Mouse (Mus musculus) urinary bladder, postnatal 14 days (tissue): Measurements from ENCODE around the gene Olfr1239.

Experiments
- DNase-seq: peaks from one replicate; pipeline ENCODE4 v3.0.0; 2021; ENCODE audit warnings: low spot score

Gene Olfr1239

DNA sequence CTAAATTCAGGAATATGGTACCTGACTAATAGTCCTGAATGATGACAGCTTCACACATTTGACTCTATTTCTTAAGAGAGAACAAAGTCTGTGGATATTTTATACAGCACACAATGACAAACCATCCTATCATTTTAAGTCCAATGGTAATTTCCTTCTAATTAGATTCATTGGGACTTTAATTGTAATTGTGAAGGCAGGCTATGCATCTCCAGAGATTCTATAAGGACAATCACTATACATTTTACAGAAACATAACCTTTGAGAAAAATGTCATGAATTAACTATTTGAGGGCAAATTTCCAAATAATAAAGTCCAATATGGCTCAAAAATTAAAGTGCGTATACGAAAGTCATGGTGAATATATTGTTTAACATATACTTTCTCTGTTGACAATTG is at the start of gene Olfr1239:
Gene Olfr1239 (minus strand): TSS at position 101 of the 400 bp plus-strand sequence.
- no peak for DNase-seq

DNA sequence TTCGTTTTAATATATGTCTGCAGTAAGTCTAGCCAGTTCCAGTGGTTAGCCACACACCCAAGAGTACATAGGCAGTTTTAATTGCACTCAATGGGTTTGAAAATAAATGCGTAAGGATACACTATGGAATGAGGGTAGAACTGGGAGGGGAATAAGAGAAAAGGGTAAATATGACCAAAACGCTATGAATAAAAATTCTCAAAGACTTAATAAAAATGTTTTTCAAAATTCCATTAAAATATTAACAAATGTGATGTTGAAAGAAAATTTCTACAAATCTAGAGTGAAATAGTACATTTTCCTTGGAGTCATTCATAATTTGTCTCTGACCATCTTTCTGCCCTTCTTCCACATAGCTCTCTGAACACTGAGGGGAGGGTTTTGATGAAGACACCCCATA is 22.7 kb upstream of the Olfr1239 start, which contains the start of gene Olfr1240:
Gene Olfr1240 (minus strand): TSS at position 101 of the 400 bp plus-strand sequence.
- DNase-seq = no peak

DNA sequence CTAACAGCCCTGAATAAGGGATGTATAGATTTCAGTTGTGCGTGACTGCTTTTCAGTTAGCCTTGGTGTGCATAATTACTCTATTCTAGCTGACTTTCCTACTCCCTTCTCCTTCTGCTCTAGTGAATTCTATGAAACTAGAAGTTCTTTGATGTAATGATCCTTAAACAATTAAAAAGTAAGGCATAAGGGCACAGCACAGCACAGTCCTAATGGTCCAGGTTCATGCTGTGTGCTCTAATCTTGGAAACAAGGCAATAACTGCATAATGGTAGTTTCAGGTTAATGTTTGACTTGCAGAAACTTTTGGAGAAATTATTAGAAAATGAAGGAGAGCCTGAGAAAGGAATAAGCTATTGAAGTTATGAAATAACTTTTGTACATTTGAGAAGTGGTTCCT is 5.7 kb downstream of the Olfr1239 start:
- DNase-seq = no peak

DNA sequence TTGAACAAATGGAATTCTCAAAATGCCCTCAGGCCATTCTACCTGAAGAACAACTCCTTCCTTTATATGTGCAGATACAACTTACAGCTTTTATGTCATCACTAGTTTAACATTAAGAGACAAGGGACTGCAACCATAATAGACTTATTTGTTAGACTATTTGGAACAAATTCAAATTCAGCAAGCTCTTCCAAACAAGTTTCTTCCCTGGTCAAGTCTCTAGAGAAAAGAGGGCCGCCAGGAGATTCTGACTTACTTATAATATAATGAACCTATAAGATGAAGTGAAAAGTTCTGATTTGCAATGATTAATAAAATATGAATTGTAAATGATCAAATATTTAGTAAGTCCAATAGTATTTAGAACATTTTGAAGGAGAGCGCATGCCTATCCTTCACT is 10.6 kb downstream of the Olfr1239 start, which contains the start of gene Olfr1238:
Gene Olfr1238 (minus strand): TSS at position 101 of the 400 bp plus-strand sequence.
- DNase-seq = no peak

DNA sequence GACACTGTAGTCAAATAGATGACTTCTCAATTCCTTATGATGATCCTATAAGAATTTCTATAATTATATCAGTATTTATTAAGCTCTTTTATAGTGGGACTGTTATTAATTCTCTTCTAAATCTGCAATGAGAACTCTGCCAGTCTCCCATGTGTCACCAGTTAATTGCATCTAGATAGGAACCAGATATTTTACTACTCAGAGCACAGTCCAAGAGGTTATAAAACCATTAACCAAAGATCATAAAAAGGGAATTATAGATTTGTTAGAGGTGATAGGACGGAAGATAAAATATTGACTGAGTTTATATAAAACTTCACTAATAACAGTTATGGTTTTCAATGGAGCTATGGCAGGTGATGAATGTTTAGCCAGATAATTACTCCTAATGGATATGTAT is 19.3 kb downstream of the Olfr1239 start:
- no peak for DNase-seq
